Mouse (Mus musculus): ENCODE results near the gene Tcirg1.

DNA sequence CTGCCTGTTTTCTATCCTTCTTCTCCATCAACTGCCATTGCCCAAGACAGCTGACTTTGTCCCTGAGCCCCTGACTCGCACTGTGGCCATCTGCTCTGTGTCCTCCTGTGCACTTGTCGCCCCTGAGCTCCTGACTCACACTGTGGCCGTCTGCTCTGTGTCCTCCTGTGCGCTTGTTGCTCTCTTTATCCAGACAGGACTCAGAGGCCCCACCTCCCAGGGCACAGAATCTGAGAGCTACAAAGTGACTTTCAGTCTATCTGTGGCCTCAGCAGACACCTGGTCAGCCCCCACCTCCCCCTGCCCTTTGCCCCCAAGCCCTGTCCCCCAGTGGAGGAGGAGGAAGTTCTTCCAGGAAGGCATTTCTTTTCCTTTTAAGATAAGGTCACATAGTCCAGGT is 48.9 kb upstream of the Tcirg1 start:
- TF ChIP-seq CTCF (IDR thresholded peaks at IDR 0.05; ENCODE audit: low read depth): no peak
- TF ChIP-seq EP300 (IDR thresholded peaks at IDR 0.05; ENCODE audit: low read depth): no peak

Data from liver, embryonic 14.5 days (tissue).